Mouse (Mus musculus) embryonic facial prominence, embryonic 10.5 days (tissue): ENCODE data around the gene BC004004. TPM values are rescaled to one million over a fixed set of nuclear protein-coding genes. Genes with fewer than 3 reads are reported as not detected.
"Not testable (repeated sequence)": the region's sequence is repeated elsewhere in the genome, so short reads cannot be mapped to it uniquely, and the experiment has no call there.

Experiments
- DNase-seq: peaks from one replicate; pipeline ENCODE4 v3.0.0-alpha.2; 2017; ENCODE audit warnings: low spot score
- H3K27ac ChIP-seq: fragments of 300-500 bp; sonication (generic); replicated peaks from 2 replicates; pipeline ENCODE4 v1.5.1; 2016; ENCODE audit warnings: mild to moderate bottlenecking
- H3K27me3 ChIP-seq: fragments of 300-500 bp; sonication (generic); replicated peaks from 2 replicates; pipeline ENCODE4 v1.6.1; 2016; ENCODE audit warnings: low read depth, mild to moderate bottlenecking; ENCODE audit not compliant: poor library complexity, severe bottlenecking
- H3K36me3 ChIP-seq: fragments of 300-500 bp; sonication (generic); replicated peaks from 2 replicates; pipeline ENCODE4 v1.6.1; 2016; ENCODE audit warnings: mild to moderate bottlenecking, moderate library complexity
- H3K4me1 ChIP-seq: fragments of 300-500 bp; sonication (generic); 2 replicates; pipeline ENCODE4 v1.6.1; 2016
- H3K4me3 ChIP-seq: fragments of 300-500 bp; sonication (generic); 2 replicates; pipeline ENCODE4 v1.5.1; 2016; ENCODE audit warnings: mild to moderate bottlenecking, moderate library complexity
- H3K9me3 ChIP-seq: fragments of 300-500 bp; sonication (generic); 2 replicates; pipeline ENCODE4 v1.6.1; 2016; ENCODE audit warnings: mild to moderate bottlenecking
- WGBS: fragments of 180-500 bp; shearing (Covaris S2); methylation state at CpG from one replicate; pipeline ENCODE4 v1.1.7; 2016; 5-methylcytosine and 5-hydroxymethylcytosine counted together
- polyA plus RNA-seq: library from polyadenylated mRNA; unstranded; fragments of >200 nt; fragmentation: Nextera tagmentation; extraction: Ambion mirVana; gene quantifications from 2 replicates; pipeline ENCODE4 v1.2.1, GENCODE M21; 2016

BC004004 gene
- polyA plus RNA-seq, 1 experiment from 2014 or later: 47.8 TPM

- Histone ChIP-seq H3K4me1 (peaks cover 48% of the 10 kb centered on the region), H3K27me3 (peaks cover 4% of the 10 kb centered on the region; the same call in 1 of the 2 replicates), H3K36me3 (peaks cover 32% of the 10 kb centered on the region), H3K4me3 (no peak overlapping the region), H3K9me3 (no peaks in the 10 kb centered on the region), H3K27ac (peak overlapping the region; percentile 83)
- 63% methylated on average over 3 of the region's 3 CpGs for WGBS
- no peak for DNase-seq
Observed at GRCm38 (mm10) chr17:29303856-29304255, 35.3 kb downstream of the BC004004 start.

DNA sequence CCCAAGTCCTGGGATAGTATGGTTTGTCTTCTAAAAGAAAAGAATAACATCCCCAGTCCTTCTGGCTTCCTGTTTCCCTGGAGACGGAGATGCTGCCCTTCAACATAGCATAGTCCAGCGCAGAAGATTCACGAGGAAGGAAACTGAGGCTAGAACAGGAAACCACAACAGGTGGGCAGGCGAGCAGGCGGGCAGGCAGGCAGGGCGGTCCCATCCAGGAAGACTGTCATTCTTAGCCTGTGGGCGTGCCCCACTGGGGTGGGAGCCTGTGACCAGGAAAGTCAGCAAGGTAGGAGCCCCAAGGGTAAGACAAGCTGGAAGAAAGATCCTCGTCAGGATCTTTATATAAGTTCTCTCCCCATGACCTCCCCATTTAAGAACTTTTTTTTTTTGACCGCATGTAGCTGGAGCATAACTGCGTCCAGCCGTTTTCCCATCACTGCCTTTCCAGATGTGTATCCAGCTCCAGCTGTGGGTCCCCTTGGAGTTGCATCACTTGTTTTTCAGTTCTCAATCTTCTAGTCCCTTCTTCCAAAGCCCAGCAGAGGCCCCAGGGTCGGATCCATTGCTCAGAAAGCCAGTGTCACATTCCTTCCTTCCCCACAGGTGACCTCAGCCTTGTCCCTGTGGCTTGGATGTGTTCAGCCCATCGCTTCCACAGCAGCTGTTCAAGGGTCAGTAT, 35.9 kb downstream of the BC004004 start:
- Histone ChIP-seq H3K27me3 (peaks cover 4% of the 10 kb centered on the region; the same call in 1 of the 2 replicates), H3K4me3 (no peak overlapping the region), H3K4me1 (peaks cover 48% of the 10 kb centered on the region), H3K27ac (peak overlapping the region; percentile 27; the same call in 1 of the 2 replicates), H3K36me3 (peaks cover 25% of the 10 kb centered on the region), H3K9me3 (no peaks in the 10 kb centered on the region)
- WGBS: 55% methylated on average over 13 of the region's 13 CpGs
- no peak for DNase-seq

- peaks cover 48% of the 10 kb centered on the region for H3K4me1 ChIP-seq
- no peaks in the 10 kb centered on the region for H3K9me3 ChIP-seq
- peak; percentile 39 for DNase-seq
- peak overlapping the region; percentile 63 for H3K27ac ChIP-seq
- 20% methylated on average over 15 of the region's 15 CpGs for WGBS
- 0 out of 2 replicates have a peak overlapping the region, but pooled peaks have one; percentile 6 for H3K4me3 ChIP-seq
- peaks cover 18% of the 10 kb centered on the region for H3K36me3 ChIP-seq
- peaks cover 4% of the 10 kb centered on the region; the same call in 1 of the 2 replicates for H3K27me3 ChIP-seq
Observed at GRCm38 (mm10) chr17:29305058-29305806, 36.6 kb downstream of the BC004004 start.

DNA sequence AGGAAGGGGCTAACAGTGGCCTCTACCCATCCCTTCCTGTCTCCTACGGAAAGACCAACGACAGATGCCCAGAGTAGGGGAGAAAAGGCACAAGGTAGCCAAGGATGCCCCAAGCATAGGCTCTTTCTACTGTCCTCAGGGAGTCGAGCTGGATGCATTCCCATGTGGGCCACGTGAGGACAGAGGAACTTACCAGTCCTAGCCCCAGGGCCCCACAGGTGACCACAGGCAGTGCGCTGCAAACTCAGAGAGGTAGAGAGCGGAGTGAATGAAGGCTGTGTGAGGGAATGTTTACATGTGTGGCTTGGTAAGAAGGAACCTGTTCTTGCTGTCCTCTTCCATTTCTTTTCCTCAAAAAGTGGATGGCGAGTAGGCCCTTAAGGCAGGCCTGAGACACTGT, 37.3 kb downstream of the BC004004 start:
- peaks cover 4% of the 10 kb centered on the region; the same call in 1 of the 2 replicates for H3K27me3 ChIP-seq
- peak overlapping the region; percentile 63 for H3K27ac ChIP-seq
- peaks cover 48% of the 10 kb centered on the region for H3K4me1 ChIP-seq
- DNase-seq: no peak
- H3K9me3 ChIP-seq: no peaks in the 10 kb centered on the region
- H3K36me3 ChIP-seq: peaks cover 12% of the 10 kb centered on the region
- 0 out of 2 replicates have a peak overlapping the region, but pooled peaks have one; percentile 6 for H3K4me3 ChIP-seq
- WGBS: 51% methylated on average over 7 of the region's 7 CpGs

- 86% methylated on average over 21 of the region's 21 CpGs for WGBS
- Histone ChIP-seq H3K36me3 (no peaks in the 10 kb centered on the region), H3K4me3 (no peak overlapping the region), H3K27me3 (peaks cover 4% of the 10 kb centered on the region; the same call in 1 of the 2 replicates), H3K27ac (no peak overlapping the region), H3K9me3 (peaks cover 6% of the 10 kb centered on the region; the same call in 1 of the 2 replicates), H3K4me1 (peaks cover 19% of the 10 kb centered on the region)
- DNase-seq: no peak
Observed at GRCm38 (mm10) chr17:29310056-29310623, 41.6 kb downstream of the BC004004 start.

DNA sequence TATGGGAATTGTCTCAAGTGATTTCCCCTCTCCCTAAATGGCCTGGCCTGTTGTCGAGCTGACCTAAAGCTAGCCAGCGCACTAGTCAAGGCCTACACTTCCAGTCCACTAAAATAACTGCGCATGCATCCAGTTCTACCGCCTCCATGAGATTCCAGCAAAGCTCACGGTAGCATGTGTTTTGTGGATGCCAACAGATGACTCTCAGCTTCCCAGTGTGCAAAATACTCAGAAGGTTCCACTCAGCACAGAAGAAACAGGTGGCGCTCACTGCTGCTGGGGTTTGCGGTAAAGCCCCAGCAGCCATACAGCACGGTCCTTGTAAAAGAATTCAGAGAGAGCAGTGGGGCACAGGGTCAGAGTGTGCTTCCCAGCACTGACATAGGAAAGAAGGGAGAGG, 43.0 kb downstream of the BC004004 start:
- Histone ChIP-seq H3K36me3 (no peaks in the 10 kb centered on the region), H3K9me3 (peaks cover 6% of the 10 kb centered on the region; the same call in 1 of the 2 replicates), H3K27me3 (peaks cover 4% of the 10 kb centered on the region; the same call in 1 of the 2 replicates), H3K4me1 (peaks cover 19% of the 10 kb centered on the region), H3K4me3 (no peak overlapping the region), H3K27ac (no peak overlapping the region)
- DNase-seq: no peak
- 90% methylated on average over 8 of the region's 8 CpGs for WGBS

- Histone ChIP-seq H3K27ac (no peak overlapping the region), H3K36me3 (no peaks in the 10 kb centered on the region), H3K4me1 (peaks cover 23% of the 10 kb centered on the region), H3K27me3 (peaks cover 4% of the 10 kb centered on the region; the same call in 1 of the 2 replicates), H3K4me3 (no peak overlapping the region), H3K9me3 (peaks cover 6% of the 10 kb centered on the region; the same call in 1 of the 2 replicates)
- 90% methylated on average over 2 of the region's 2 CpGs for WGBS
- DNase-seq: no peak
Observed at GRCm38 (mm10) chr17:29312082-29312481, 43.5 kb downstream of the BC004004 start.

GRCm38 (mm10) chr17:29313300-29313699, 44.7 kb downstream of the BC004004 start:
- no peak for DNase-seq
- no peaks in the 10 kb centered on the region for H3K36me3 ChIP-seq
- peaks cover 20% of the 10 kb centered on the region for H3K4me1 ChIP-seq
- no peak overlapping the region for H3K4me3 ChIP-seq
- H3K9me3 ChIP-seq: peaks cover 6% of the 10 kb centered on the region; the same call in 1 of the 2 replicates
- H3K27me3 ChIP-seq: no peaks in the 10 kb centered on the region
- no peak overlapping the region for H3K27ac ChIP-seq

DNA sequence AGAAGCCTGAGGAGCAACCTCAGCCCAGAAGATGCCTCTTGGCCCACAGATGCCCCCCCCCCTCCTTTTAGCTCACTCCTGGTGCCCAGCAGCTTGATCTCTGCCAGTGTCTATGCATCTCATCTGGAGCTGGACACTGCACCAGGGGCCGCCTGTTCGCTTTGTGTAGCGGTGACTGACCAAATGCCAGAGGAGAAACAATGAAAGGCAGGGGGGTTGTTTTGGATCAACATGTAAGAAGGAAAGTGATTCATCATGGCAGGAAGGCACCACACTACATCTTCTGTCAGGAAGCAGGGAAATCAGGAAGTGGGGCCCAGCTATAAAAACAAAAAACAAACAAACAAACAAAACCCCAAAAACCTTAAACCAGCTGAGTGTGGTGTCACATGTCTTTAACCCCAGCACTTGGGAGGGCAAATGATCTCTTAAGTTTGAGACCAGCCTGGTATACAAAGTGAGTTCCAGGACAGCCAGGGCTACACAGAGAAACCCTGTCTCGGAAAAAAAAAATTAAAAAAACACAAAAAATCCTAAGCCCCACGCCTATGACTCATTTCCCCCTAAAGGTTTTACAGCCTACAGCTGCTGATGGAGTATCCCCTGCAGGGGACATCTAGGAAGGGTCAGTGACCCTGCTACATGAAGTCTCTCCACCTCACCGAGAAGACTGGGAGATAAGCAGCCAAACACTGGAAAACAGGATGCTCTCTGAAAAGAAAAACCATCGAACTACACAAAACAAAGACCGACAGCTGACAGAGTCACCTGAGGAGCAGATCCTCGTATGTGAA, 47.3 kb downstream of the BC004004 start:
- peaks cover 24% of the 10 kb centered on the region for H3K27me3 ChIP-seq
- no peak overlapping the region for H3K4me3 ChIP-seq
- H3K4me1 ChIP-seq: peaks cover 33% of the 10 kb centered on the region
- DNase-seq: no peak
- H3K36me3 ChIP-seq: no peaks in the 10 kb centered on the region
- WGBS: 37% methylated on average over 9 of the region's 9 CpGs
- H3K27ac ChIP-seq: peak overlapping the region; percentile 65; the same call in 1 of the 2 replicates
- H3K9me3 ChIP-seq: peaks cover 6% of the 10 kb centered on the region; the same call in 1 of the 2 replicates

DNA sequence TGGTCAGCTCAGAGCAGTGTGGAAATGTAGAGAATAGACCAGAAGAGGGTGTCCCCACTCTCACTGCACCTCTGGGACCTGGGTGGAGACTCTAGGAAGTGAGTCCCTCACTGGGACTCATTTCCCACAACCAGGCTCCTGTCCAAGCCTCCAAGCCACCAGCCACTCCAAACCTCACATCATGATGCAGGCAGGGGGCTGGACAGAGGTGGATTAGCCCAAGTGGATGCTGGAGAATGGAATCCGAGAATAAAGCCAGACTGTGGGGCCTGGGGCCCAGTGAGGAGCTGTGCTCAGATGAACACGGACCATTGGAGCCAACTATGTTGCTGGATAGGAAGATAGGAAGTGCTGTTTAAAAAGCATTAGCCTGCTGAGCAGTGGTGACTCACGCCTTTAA, 48.3 kb downstream of the BC004004 start:
- Histone ChIP-seq H3K4me1 (peaks cover 40% of the 10 kb centered on the region), H3K36me3 (no peaks in the 10 kb centered on the region), H3K27me3 (peaks cover 34% of the 10 kb centered on the region), H3K4me3 (no peak overlapping the region), H3K27ac (peak overlapping the region; percentile 51; the same call in 1 of the 2 replicates), H3K9me3 (peaks cover 6% of the 10 kb centered on the region; the same call in 1 of the 2 replicates)
- 73% methylated on average over 3 of the region's 3 CpGs for WGBS
- DNase-seq: no peak

GRCm38 (mm10) chr17:29317380-29317779, 48.8 kb downstream of the BC004004 start, which contains the start of gene Pi16:
Pi16 (plus strand) TSS chr17:29317680.
- Histone ChIP-seq H3K27me3 (peaks cover 39% of the 10 kb centered on the region), H3K4me1 (peaks cover 45% of the 10 kb centered on the region), H3K27ac (peak within 1 kb of the TSS; percentile 51; the same call in 1 of the 2 replicates)
- H3K36me3 ChIP-seq, DNase-seq, H3K9me3 ChIP-seq, H3K4me3 ChIP-seq: not testable (repeated sequence)
- 86% methylated on average over 3 of the region's 3 CpGs for WGBS
